Mouse (Mus musculus) adrenal gland, adult (tissue): ENCODE data around the gene Prkrip1.
A peak's percentile ranks its signal among the peaks of the same experiment; 100 is the strongest.

ENCODE experiments used
- DNase-seq, 2 experiments: peaks; one replicate each; pipeline ENCODE4 v3.0.0; 2022 to 2023; ENCODE audit warnings: low spot score in 1 of 2; ENCODE audit not compliant: inconsistent age in 2 of 2

Prkrip1 gene

DNA sequence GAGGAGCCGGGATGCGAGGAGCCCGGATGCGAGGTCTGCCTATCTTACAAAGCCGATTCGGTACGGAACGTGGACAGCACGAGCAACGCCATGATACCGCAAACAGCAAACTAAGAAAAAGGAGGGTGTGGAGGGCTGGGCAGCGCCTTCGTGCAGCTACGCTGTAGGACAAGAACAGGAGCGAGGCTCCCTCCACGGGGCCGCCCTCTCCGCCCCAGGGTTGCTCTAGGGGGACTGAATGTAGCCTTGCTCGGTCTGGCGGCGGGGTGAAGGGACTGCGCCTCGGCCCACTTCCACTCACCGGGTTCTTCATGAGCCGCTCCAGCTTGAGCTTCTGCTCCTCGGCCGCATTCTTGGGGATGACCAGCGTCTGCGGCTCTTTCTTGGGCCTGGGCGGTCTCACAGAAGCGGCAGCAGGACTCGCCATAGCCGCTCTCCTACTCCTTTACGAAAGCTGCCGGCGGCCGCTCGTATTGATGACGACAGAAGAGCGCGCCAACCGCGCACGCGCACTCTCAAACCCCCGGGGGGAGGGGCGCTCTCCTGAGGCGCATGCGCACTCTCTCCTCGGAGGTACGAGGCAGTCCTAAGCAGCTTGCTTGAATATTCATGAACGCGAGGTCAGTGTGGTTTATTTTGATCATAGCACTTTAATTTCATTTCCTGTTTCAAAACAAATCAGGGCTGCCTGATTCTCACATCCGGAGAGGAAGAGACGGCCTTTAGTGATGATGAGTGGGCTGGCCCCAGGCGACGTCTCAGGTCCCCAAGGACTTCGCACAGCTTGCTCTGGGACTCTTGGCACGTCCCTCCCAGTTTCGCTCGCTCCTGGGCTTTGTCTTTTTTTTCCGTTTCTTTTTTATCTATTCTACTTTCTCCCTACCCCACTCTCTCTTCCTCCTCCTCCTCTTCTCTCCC is at the start of gene Prkrip1:
Gene Prkrip1, minus strand, starts transcription at position 490 of the 918 bp plus-strand sequence.
- DNase-seq: peak; percentile 95 to 98

DNA sequence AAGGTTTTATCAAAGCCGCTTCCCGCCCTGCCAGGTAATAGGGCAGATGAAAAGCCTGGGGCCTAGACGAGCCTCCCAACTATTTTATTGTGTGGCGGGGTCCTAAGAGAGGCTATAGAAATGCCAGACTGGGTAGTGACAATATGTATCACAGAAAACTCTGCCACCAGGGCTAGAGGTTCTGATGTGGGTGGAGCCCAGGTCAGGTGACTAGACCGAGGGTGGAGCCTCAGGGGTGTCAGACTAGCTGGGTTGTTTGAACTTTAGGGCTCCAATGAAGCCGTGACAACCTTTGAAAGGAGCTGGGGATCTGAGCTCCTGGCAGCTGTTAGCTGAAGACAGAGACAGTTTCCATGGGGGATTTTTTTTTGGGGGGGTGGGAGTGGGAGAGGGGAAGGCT is 49.7 kb upstream of the Prkrip1 start:
- no peak for DNase-seq

GRCm38 (mm10) chr5:136246452-136246838 is 47.7 kb upstream of the Prkrip1 start, which contains the start of gene Sh2b2:
TSS of gene Sh2b2 (minus strand) at chr5:136246556.
- DNase-seq: no peak

- no peak for DNase-seq
Observed at GRCm38 (mm10) chr5:136245541-136246451, 47.0 kb upstream of the Prkrip1 start.

DNA sequence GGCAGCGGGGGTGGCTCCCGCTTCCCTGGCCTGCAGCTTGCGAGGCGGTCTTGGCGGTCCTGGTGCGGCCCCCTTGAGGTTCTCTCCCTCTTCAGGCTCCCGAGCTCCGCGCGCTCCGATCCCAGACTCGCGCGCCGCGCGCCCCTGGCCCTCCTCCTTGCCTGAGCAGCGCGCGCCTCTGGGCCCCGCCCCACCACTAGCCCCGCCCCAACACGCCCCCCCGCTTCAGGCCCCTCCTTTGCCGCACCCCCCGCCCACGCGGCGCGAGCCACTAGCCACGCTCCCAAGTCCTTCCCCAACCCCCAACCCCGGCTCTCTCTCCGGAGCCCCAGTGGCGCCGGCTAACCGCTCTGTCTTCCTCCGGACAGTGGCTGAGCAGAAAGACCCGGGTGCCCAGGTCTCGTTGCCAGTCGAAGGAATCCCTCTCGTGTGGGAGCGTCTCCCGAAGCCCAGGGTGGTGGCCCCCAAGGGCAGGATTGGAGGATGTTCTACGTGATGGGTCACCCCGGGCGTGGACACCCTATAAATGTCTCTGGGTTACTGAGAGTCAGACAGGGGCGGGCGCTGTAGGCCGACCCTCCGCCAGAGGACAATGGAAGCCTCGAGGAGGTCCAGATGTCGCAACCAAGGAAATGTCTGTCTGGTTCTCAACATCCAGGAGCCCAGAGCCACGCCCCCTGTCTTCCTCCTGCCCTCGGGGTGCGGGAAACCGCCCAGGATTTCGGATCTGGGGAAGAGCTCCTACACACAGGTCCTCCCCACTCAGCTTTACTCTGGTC is 46.2 kb upstream of the Prkrip1 start:
- peak; percentile 84 to 95 for DNase-seq

DNA sequence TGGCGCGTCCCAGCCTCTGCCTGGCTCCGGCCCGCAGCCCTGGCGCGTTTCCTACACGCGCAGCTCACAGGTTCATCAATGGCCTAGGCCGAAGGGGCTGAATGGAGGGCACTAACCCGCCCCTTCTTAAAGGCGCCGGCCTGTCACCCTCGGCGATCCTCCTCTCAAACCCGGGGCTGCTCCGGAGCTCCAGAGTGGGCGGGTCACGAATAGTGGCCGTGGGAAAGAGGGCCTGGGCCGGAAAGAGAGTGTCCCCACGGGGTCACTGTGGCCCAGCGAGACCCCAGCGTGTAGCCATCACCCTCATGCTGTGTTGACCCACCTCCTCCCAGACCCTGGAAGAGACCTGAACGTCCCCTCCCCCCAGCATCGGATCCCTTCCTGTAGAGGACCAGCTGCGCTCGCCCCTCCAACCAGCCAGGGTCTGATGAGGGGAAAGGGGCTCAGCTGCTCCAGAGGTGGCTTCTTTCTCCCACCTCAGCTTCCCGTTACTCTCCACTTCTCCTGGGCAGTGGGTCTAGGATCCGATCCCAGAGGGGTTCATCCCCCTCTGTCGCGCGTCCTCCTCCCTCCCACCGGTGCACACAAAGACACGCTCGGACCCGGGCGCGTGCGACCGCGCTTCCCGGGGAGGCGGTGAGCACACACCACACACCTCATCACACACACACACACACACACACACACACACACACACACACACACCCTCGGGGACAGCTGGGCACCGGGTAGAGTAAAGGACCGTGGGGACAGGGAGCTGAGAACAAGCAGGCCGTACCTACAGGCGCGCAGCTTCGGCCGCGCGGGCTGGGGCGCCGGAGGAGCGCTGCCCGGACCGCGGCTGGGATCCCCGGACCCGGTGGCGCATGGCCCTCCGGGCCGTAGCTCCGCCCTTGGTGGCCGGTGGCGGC is 45.3 kb upstream of the Prkrip1 start:
- DNase-seq: peak; percentile 42 to 77

DNA sequence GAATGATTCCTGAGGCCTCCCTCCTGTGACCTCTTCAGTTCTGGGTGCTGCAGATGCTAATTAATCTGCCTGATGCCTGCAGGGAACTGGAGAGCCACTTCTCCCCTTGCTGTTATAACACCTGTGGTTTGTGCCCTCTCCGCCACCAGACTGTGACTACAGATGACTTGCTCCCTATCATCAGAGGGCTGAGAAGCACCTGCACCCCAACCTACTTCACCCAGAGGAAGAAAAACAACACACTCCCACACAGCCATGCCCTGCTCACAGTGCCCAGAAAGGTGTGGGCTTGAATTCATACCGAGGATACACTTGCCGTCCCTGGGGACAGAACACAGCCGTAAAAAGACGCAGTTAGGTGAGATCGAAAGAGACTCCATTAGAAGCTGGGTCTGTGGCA is 42.4 kb upstream of the Prkrip1 start:
- no peak for DNase-seq

- DNase-seq: no peak
Observed at GRCm38 (mm10) chr5:136240381-136240780, 41.6 kb upstream of the Prkrip1 start.

- DNase-seq: peak in 1 of 2 experiments; percentile 62
Observed at GRCm38 (mm10) chr5:136237607-136238006, 38.8 kb upstream of the Prkrip1 start.

- DNase-seq: peak; percentile 84 to 85
Observed at GRCm38 (mm10) chr5:136236611-136237010, 37.8 kb upstream of the Prkrip1 start.

DNA sequence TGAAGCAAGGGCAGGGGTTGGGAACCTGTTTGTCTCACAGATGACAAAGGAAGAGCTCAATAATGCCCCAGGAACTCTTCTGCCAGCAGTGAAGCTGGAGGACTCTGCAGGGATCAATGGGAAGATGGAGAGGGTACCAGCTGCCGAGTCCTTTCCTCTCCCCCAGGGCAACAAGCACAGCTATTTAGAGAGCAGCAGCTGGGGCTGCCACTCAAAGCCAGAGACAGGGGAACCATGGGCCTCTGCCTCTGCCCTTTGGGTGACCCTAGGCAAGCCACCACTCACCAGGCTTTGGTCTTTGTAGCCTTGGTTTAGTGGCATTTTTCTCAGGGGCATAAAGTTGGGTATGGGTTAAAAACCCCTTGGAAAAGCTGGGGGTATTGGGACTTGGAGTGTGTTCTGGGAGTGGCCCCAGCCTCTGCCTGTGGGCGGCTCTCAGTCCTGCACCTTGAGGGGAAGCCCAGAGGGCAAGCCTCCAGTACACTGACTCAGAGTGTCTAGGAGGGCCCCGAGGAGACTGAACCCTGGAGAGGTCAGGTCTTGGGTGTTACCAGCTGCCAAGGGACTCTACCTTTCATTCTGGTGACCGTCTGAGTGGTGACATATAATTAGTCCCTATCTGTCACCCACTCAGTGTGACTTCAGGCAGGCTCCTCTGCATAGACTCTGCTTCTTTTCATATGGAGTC is 31.7 kb upstream of the Prkrip1 start:
- DNase-seq: no peak

- no peak for DNase-seq
Observed at GRCm38 (mm10) chr5:136226246-136226876, 27.6 kb upstream of the Prkrip1 start.

- DNase-seq: no peak
Observed at GRCm38 (mm10) chr5:136218585-136218984, 19.8 kb upstream of the Prkrip1 start.

DNA sequence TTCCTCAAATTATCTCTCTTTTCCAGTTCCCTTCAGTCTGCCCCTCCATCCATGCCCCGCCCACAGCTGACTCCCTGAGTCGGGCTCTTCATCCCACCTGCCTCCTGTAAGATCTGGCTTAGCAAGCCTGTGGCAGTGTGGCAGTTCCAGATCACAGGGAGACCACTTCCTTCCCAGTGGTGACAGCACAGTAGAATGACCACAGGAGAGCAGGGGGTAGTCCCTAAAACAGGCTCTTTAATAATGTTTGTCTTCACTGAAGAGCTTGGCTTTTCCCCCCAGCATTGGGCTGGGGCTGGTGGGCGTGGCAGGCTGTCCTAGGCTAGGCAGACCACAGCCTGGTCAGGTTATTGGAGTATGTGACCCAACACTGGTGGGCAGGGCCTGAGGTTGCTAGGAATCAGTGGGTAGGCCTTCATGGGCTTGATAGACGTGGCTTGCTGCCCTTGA is 19.2 kb upstream of the Prkrip1 start:
- DNase-seq: no peak

- DNase-seq: peak in 1 of 2 experiments; percentile 53
Observed at GRCm38 (mm10) chr5:136217004-136217665, 18.4 kb upstream of the Prkrip1 start.

GRCm38 (mm10) chr5:136215958-136216357 is 17.2 kb upstream of the Prkrip1 start:
- peak in 1 of 2 experiments; percentile 71 for DNase-seq

- no peak for DNase-seq
Observed at GRCm38 (mm10) chr5:136215211-136215610, 16.4 kb upstream of the Prkrip1 start.

GRCm38 (mm10) chr5:136213716-136214115 is 15.0 kb upstream of the Prkrip1 start:
- DNase-seq: peak in 1 of 2 experiments; percentile 84
